Mouse (Mus musculus): ENCODE measurements around the gene Gm3512.
"Not testable (repeated sequence)": the region's sequence is repeated elsewhere in the genome, so short reads cannot be mapped to it uniquely, and the experiment has no call there.

Gene Gm3512

DNA sequence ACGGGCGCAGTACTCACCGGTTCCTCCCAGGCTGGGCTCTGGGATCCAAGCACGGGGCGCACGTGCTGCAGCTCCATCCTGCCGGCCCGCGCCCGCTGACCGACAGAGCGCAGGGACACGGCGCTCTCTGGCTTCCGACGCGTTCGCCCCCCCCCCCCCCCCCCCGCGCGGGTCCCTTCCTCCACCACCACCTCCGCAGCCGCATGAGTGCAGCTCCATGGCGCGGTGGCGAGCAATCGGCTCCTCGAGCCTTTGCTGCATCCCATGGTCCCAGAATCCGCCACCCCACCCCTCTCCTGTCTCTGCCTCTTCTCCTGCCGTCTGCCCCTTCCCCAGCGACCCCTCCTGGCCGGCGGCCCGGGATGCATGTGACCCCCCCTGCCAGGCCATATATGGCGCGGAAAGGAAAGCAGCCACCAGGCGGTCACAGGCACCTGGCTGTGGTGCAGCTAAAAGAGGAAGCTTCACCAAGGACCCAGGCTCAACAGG, at the start of gene Gm3512:
Gm3512 (minus strand) TSS at position 51 of the 489 bp plus-strand sequence.
- DNase-seq, result not testable (repeated sequence)

GRCm38 (mm10) chr14:7200070-7200469, 25.7 kb upstream of the Gm3512 start:
- peak; percentile 0 for DNase-seq

DNA sequence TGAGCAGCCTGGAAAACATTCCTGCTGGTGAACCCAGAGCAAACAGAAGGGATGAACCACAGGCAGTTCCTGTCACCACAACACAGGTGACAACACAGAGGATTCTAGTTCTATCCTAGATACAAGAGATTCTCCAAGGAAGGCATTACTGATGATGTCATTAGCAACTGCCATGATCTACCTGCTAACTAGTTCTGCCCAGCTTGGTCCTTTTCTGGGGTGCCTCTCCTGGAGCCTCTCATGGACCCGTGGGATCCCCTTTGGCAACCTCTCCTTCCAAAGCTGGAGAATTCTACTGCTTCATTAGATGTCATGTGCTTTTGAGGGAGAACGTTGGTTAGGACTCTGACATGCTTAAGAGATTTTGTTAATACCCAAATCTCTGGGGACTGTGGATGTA, 20.1 kb upstream of the Gm3512 start, which contains the start of gene Gm16434:
Gm16434 (minus strand) TSS at position 101 of the 400 bp plus-strand sequence.
- not testable (repeated sequence) for DNase-seq

DNA sequence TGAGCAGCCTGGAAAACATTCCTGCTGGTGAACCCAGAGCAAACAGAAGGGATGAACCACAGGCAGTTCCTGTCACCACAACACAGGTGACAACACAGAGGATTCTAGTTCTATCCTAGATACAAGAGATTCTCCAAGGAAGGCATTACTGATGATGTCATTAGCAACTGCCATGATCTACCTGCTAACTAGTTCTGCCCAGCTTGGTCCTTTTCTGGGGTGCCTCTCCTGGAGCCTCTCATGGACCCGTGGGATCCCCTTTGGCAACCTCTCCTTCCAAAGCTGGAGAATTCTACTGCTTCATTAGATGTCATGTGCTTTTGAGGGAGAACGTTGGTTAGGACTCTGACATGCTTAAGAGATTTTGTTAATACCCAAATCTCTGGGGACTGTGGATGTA, 49.0 kb downstream of the Gm3512 start, which contains the start of gene Gm6676:
Gm6676 (minus strand) TSS at position 101 of the 400 bp plus-strand sequence.
- DNase-seq, result not testable (repeated sequence)

DNA sequence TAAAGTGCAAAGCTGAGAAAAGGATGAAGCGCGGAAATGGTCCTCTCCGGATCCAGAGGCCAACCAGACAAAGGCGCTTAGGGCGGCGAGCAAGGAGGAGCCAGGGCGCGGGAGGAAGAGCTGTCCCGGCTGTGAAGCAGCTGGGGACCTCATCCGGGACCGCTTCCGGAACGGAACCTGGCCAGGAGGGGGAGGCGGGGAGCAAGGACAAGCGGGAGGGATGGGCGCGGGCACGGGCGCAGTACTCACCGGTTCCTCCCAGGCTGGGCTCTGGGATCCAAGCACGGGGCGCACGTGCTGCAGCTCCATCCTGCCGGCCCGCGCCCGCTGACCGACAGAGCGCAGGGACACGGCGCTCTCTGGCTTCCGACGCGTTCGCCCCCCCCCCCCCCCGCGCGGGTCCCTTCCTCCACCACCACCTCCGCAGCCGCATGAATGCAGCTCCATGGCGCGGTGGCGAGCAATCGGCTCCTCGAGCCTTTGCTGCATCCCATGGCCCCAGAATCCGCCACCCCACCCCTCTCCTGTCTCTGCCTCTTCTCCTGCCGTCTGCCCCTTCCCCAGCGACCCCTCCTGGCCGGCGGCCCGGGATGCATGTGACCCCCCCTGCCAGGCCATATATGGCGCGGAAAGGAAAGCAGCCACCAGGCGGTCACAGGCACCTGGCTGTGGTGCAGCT, 69.1 kb downstream of the Gm3512 start:
- not testable (repeated sequence) for DNase-seq

Measured in lung, postnatal 36 days (tissue).